Mouse (Mus musculus): ENCODE results near the gene Guca1a.
"Not testable (repeated sequence)": the region's sequence is repeated elsewhere in the genome, so short reads cannot be mapped to it uniquely, and the experiment has no call there.

The Guca1a gene

GRCm38 (mm10) chr17:47400451-47400850 lies at the start of gene Guca1a:
Guca1a (minus strand) TSS chr17:47400584.
- DNase-seq = no peak

- DNase-seq = no peak
Measured at GRCm38 (mm10) chr17:47449432-47449831, 49.0 kb upstream of the Guca1a start.

- no peak for DNase-seq
Measured at GRCm38 (mm10) chr17:47448523-47449372, 48.4 kb upstream of the Guca1a start.

GRCm38 (mm10) chr17:47446561-47446960 lies 46.2 kb upstream of the Guca1a start:
- DNase-seq = no peak

- no peak for DNase-seq
Measured at GRCm38 (mm10) chr17:47446025-47446424, 45.6 kb upstream of the Guca1a start.

GRCm38 (mm10) chr17:47445518-47445917 lies 45.1 kb upstream of the Guca1a start:
- no peak for DNase-seq

- no peak for DNase-seq
Measured at GRCm38 (mm10) chr17:47444113-47444512, 43.7 kb upstream of the Guca1a start.

GRCm38 (mm10) chr17:47442271-47442670 lies 41.9 kb upstream of the Guca1a start:
- DNase-seq = no peak

- DNase-seq = no peak
Measured at GRCm38 (mm10) chr17:47441296-47442051, 41.1 kb upstream of the Guca1a start.

GRCm38 (mm10) chr17:47440359-47440890 lies 40.0 kb upstream of the Guca1a start:
- no peak for DNase-seq

- DNase-seq = no peak
Measured at GRCm38 (mm10) chr17:47439396-47440028, 39.1 kb upstream of the Guca1a start.

- DNase-seq = no peak
Measured at GRCm38 (mm10) chr17:47438611-47439010, 38.2 kb upstream of the Guca1a start.

- peak; percentile 18 for DNase-seq
Measured at GRCm38 (mm10) chr17:47436907-47437547, 36.6 kb upstream of the Guca1a start, which contains the start of gene 1700001C19Rik. 1700001C19Rik (minus strand) TSS chr17:47437376.

GRCm38 (mm10) chr17:47436156-47436906 lies 35.9 kb upstream of the Guca1a start, which contains the start of gene AI661453:
AI661453 (plus strand) TSS chr17:47436615.
- DNase-seq = peak; percentile 17

GRCm38 (mm10) chr17:47430815-47431214 lies 30.4 kb upstream of the Guca1a start:
- no peak for DNase-seq

GRCm38 (mm10) chr17:47428831-47429304 lies 28.5 kb upstream of the Guca1a start:
- DNase-seq = no peak

GRCm38 (mm10) chr17:47427316-47427715 lies 26.9 kb upstream of the Guca1a start:
- peak; percentile 34 for DNase-seq

- no peak for DNase-seq
Measured at GRCm38 (mm10) chr17:47424186-47424585, 23.8 kb upstream of the Guca1a start.

- not testable (repeated sequence) for DNase-seq
Measured at GRCm38 (mm10) chr17:47422616-47423015, 22.2 kb upstream of the Guca1a start.

- no peak for DNase-seq
Measured at GRCm38 (mm10) chr17:47421566-47421965, 21.2 kb upstream of the Guca1a start.

- DNase-seq = no peak
Measured at GRCm38 (mm10) chr17:47420195-47420594, 19.8 kb upstream of the Guca1a start.

All from thymus, postnatal 14 days (tissue).